In genomic region chr8:22060446-22060889, GRCm38 (mm10) we compare ENCODE assay signal across 8 mouse cellular contexts. TPM values are rescaled to one million over a fixed set of nuclear protein-coding genes. Genes with fewer than 3 reads are reported as not detected.
DNase-seq lines count a peak whose midpoint lies in the region; ATAC-seq and TF ChIP-seq lines count a peak whose summit lies in the region.

Alg11 (plus strand) TSS chr8:22060721.

- peaks cover 42% of the 10 kb centered on the region for H3K27me3 ChIP-seq in megakaryocyte, embryonic 14.5 days (replicated peaks)

- H3K4me1 ChIP-seq in cortical plate, adult 2 months (ENCODE audit: control insufficient read depth, insufficient read depth, low read length) = no peaks in the 10 kb centered on the region
- peaks cover 15% of the 10 kb centered on the region for H3K4me1 ChIP-seq in megakaryocyte, embryonic 14.5 days

- peak; percentile 99 for ATAC-seq in activated CD4-positive, CD25-positive, alpha-beta regulatory T cell, adult 4 months

- TF ChIP-seq POLR2A in cortical plate, adult 2 months (IDR thresholded peaks at IDR 0.05; ENCODE audit: extremely low read depth, insufficient read depth, low read length) = peak; percentile 92

- peak within 1 kb of the TSS; percentile 46 for H3K4me3 ChIP-seq in cortical plate, adult 2 months (ENCODE audit: insufficient read depth, low read length)
- peak within 1 kb of the TSS; percentile 91 for H3K4me3 ChIP-seq in megakaryocyte, embryonic 14.5 days (replicated peaks)

- peak; percentile 91 to 96 for DNase-seq in gastrocnemius, adult 8-10 months (ENCODE audit: low spot score in 2 of 2)
- DNase-seq in hindlimb bud, embryonic 11.5 days (ENCODE audit: extremely low spot score, low read depth, low spot score) = peak; percentile 82
- peak; percentile 79 to 99 for DNase-seq in left cerebral cortex, adult 8-10 months (ENCODE audit: low spot score in 2 of 2)
- peak; percentile 99 for DNase-seq in right cerebral cortex, postnatal 10 days (ENCODE audit: low spot score in 2 of 2)
- peak; percentile 93 for DNase-seq in urinary bladder, postnatal 25 days (ENCODE audit: low spot score)

- H3K27ac ChIP-seq in cortical plate, adult 2 months (ENCODE audit: insufficient read depth, low read length) = no peak within 1 kb of the TSS

- H3K36me3 ChIP-seq in megakaryocyte, embryonic 14.5 days (replicated peaks; ENCODE audit: low read length) = peaks cover 37% of the 10 kb centered on the region

- peaks cover 6% of the 10 kb centered on the region for H3K9me3 ChIP-seq in megakaryocyte, embryonic 14.5 days

- no peak for TF ChIP-seq CTCF in cortical plate, adult 2 months (IDR thresholded peaks at IDR 0.05; ENCODE audit: extremely low read depth, insufficient read depth, low read length)

RNA-seq across cellular contexts. Expression of gene Alg11, which starts in this region (rescaled TPM):
- polyA plus RNA-seq in activated CD4-positive, CD25-positive, alpha-beta regulatory T cell, adult 4 months (2017; shearing (Covaris generic)) = 10 to 100 TPM; 19.7 to 20.2 TPM
- 12.3 and 13.0 TPM in 2 replicates for polyA plus RNA-seq in cortical plate, adult 2 months (2012; rRNA removed)
- 1 to 10 TPM; 6.9 to 9.2 (median 7.9) TPM for total RNA-seq in gastrocnemius, adult 8-10 months (2022)
- total RNA-seq in left cerebral cortex, adult 8-10 months (2022) = 10 to 100 TPM; 31.6 to 34.7 (median 33.8) TPM
- 0.22 TPM in 1 of 2 replicates, not detected in the other for polyA plus RNA-seq in megakaryocyte, embryonic 14.5 days (2012; ENCODE audit: insufficient read depth, low replicate concordance)

Comparison
In these comparisons a context has a peak if more than half of its experiments do, and no peak if none do; other contexts are left out.
1. RNA of gene Alg11 (polyA plus RNA-seq): 19.7 to 20.2 TPM in activated CD4-positive, CD25-positive, alpha-beta regulatory T cell, adult 4 months and 12.3 to 13.0 TPM in cortical plate, adult 2 months; 0.22 TPM in megakaryocyte, embryonic 14.5 days; every median in the first group is over 10 times any median in the second.
2. Peak in every context shown above with its lines, with median percentiles within 50 percentile points of each other: DNase-seq.